Mouse (Mus musculus) inflammation-experienced regulatory T-cells, adult 6 months (primary cell): ENCODE data around the gene Plscr3. TPM values are rescaled to one million over a fixed set of nuclear protein-coding genes. Genes with fewer than 3 reads are reported as not detected.
A peak's percentile ranks its signal among the peaks of the same experiment; 100 is the strongest.
"Not testable (repeated sequence)": the region's sequence is repeated elsewhere in the genome, so short reads cannot be mapped to it uniquely, and the experiment has no call there.

ENCODE experiments used
- ATAC-seq: one replicate; pipeline ENCODE4 v1.8.0; 2017
- polyA plus RNA-seq, 3 experiments: library from polyadenylated mRNA; unstranded; fragments of 100-300 nt; shearing (Covaris generic); gene quantifications; one replicate each; pipeline ENCODE4 v1.2.1; 2017

Plscr3 gene
- polyA plus RNA-seq, 3 experiments from 2014 or later: 7.3 to 20.2 (median 17.7) TPM

GRCm38 (mm10) chr11:69833554-69833953, 12.6 kb upstream of the Plscr3 start:
- no peak for ATAC-seq

- no peak for ATAC-seq
Observed at GRCm38 (mm10) chr11:69834001-69834549, 12.1 kb upstream of the Plscr3 start.

GRCm38 (mm10) chr11:69835326-69835965, 10.7 kb upstream of the Plscr3 start:
- no peak for ATAC-seq

GRCm38 (mm10) chr11:69835966-69836335, 10.2 kb upstream of the Plscr3 start:
- ATAC-seq: no peak

GRCm38 (mm10) chr11:69836703-69837576, 9.2 kb upstream of the Plscr3 start:
- ATAC-seq: no peak

GRCm38 (mm10) chr11:69837604-69837951, 8.6 kb upstream of the Plscr3 start, which contains the start of gene Nlgn2:
Gene Nlgn2 (minus strand): TSS chr11:69837784.
- peak; percentile 20 for ATAC-seq

- peak; percentile 85 for ATAC-seq
Observed at GRCm38 (mm10) chr11:69837952-69838713, 8.0 kb upstream of the Plscr3 start, which contains the start of gene Tmem256. Gene Tmem256 (plus strand): TSS chr11:69838514.

GRCm38 (mm10) chr11:69838714-69839104, 7.5 kb upstream of the Plscr3 start:
- peak; percentile 6 for ATAC-seq

- ATAC-seq: peak; percentile 71
Observed at GRCm38 (mm10) chr11:69846738-69847688, 837 bp downstream of the Plscr3 start.

- no peak for ATAC-seq
Observed at GRCm38 (mm10) chr11:69848021-69848420, 1.8 kb downstream of the Plscr3 start.

- ATAC-seq: no peak
Observed at GRCm38 (mm10) chr11:69849128-69849527, 3.0 kb downstream of the Plscr3 start.

GRCm38 (mm10) chr11:69849884-69850283, 3.7 kb downstream of the Plscr3 start:
- ATAC-seq: no peak

GRCm38 (mm10) chr11:69850754-69851153, 4.6 kb downstream of the Plscr3 start:
- no peak for ATAC-seq

- no peak for ATAC-seq
Observed at GRCm38 (mm10) chr11:69853994-69854393, 7.8 kb downstream of the Plscr3 start.

GRCm38 (mm10) chr11:69854680-69855079, 8.5 kb downstream of the Plscr3 start:
- ATAC-seq: no peak

- ATAC-seq: no peak
Observed at GRCm38 (mm10) chr11:69855347-69855746, 9.2 kb downstream of the Plscr3 start.

- ATAC-seq: no peak
Observed at GRCm38 (mm10) chr11:69858113-69858998, 12.2 kb downstream of the Plscr3 start, which contains the start of gene Tnk1. Gene Tnk1 (minus strand): TSS chr11:69858730.

GRCm38 (mm10) chr11:69863729-69864128, 17.6 kb downstream of the Plscr3 start:
- not testable (repeated sequence) for ATAC-seq

- no peak for ATAC-seq
Observed at GRCm38 (mm10) chr11:69864138-69864860, 18.1 kb downstream of the Plscr3 start.

- no peak for ATAC-seq
Observed at GRCm38 (mm10) chr11:69865561-69865960, 19.4 kb downstream of the Plscr3 start.
